25 mouse cellular contexts compared by ENCODE assay signal in genomic region chr1:90962526-90962925, GRCm38 (mm10). TPM values are rescaled to one million over a fixed set of nuclear protein-coding genes. Genes with fewer than 3 reads are reported as not detected.
A peak's percentile ranks its signal among the peaks of the same experiment; 100 is the strongest.
DNase-seq lines count a peak whose midpoint lies in the region; ATAC-seq and TF ChIP-seq lines count a peak whose summit lies in the region.
"Had no signal": no experiment of that assay in that cellular context is flagged by ENCODE, and none has a peak within 500 bp of the region (broad histone marks: within the 10 kb centered on the region; RNA-seq: fewer than 3 reads in every experiment).

No protein-coding gene starts in this region.

- no peaks in the 10 kb centered on the region for H3K9me3 ChIP-seq in lung, embryonic 15.5 days
- no peaks in the 10 kb centered on the region for H3K9me3 ChIP-seq in kidney, postnatal 0 days (replicated peaks; ENCODE audit: low read length)
- H3K9me3 ChIP-seq: heart, embryonic 15.5 days; midbrain, embryonic 12.5 days had no signal

- H3K4me3 ChIP-seq in lung, embryonic 15.5 days, result no peak overlapping the region
- H3K4me3 ChIP-seq in kidney, postnatal 0 days (replicated peaks; ENCODE audit: low read depth, low read length), result no peak overlapping the region
- H3K4me3 ChIP-seq: heart, adult 2 months; heart, embryonic 15.5 days; midbrain, embryonic 12.5 days had no signal

- 30% methylated on average over 4 of the region's 4 CpGs for WGBS in lung, embryonic 15.5 days
- 45% methylated on average over 4 of the region's 4 CpGs for WGBS in kidney, postnatal 0 days

- H3K4me1 ChIP-seq in lung, embryonic 15.5 days, result peaks cover 14% of the 10 kb centered on the region
- 0 out of 2 replicates have a peak, but pooled peaks cover 8% of the 10 kb centered on the region for H3K4me1 ChIP-seq in kidney, postnatal 0 days (replicated peaks; ENCODE audit: insufficient read depth, low read length)

- peak overlapping the region; percentile 25; the same call in 1 of the 2 replicates for H3K27ac ChIP-seq in lung, embryonic 15.5 days
- peak overlapping the region; percentile 68; the same call in 1 of the 2 replicates for H3K27ac ChIP-seq in kidney, postnatal 0 days
- H3K27ac ChIP-seq: heart, adult 2 months; midbrain, embryonic 12.5 days had no signal

- no peak overlapping the region for H3K9ac ChIP-seq in lung, embryonic 15.5 days
- H3K9ac ChIP-seq in kidney, postnatal 0 days (ENCODE audit: low read depth, low read length), result 0 out of 2 replicates have a peak overlapping the region, but pooled peaks have one; percentile 1
- H3K9ac ChIP-seq: forebrain, postnatal 0 days; heart, embryonic 15.5 days; midbrain, embryonic 12.5 days had no signal

- DNase-seq in kidney, adult 9 months, result peak; percentile 37
- DNase-seq in kidney, adult 18-20 months, result no peak
- no peak for DNase-seq in lung, postnatal 4 days
- DNase-seq in kidney, postnatal 0 days (ENCODE audit: low spot score), result no peak
- DNase-seq in yolk sac, embryonic 10.5 days (ENCODE audit: low spot score), result peak; percentile 68
- DNase-seq: adrenal gland, adult 2 months; cerebellum, adult 11 months; cerebellum, postnatal 10 days; gastrocnemius, postnatal 36 days; heart, adult 2 months; heart, postnatal 36 days had no signal

- peaks cover 6% of the 10 kb centered on the region; the same call in 1 of the 2 replicates for H3K27me3 ChIP-seq in lung, embryonic 15.5 days
- no peaks in the 10 kb centered on the region for H3K27me3 ChIP-seq in kidney, postnatal 0 days (ENCODE audit: insufficient read depth, low read length)

- no peak for TF ChIP-seq CTCF in kidney, postnatal 0 days (IDR thresholded peaks at IDR 0.05; ENCODE audit: low read depth)

- H3K4me2 ChIP-seq in lung, embryonic 15.5 days, result no peak overlapping the region
- H3K4me2 ChIP-seq in kidney, postnatal 0 days (ENCODE audit: low read length), result no peak overlapping the region
- H3K4me2 ChIP-seq: heart, embryonic 15.5 days; liver, embryonic 11.5 days; midbrain, embryonic 12.5 days had no signal

- H3K36me3 ChIP-seq in lung, embryonic 15.5 days, result no peaks in the 10 kb centered on the region
- H3K36me3 ChIP-seq in kidney, postnatal 0 days (ENCODE audit: insufficient read depth, low read length), result no peaks in the 10 kb centered on the region
- H3K36me3 ChIP-seq: heart, embryonic 15.5 days; midbrain, embryonic 12.5 days had no signal

- ATAC-seq in lung, embryonic 15.5 days (ENCODE audit: borderline replicate concordance, extremely low read depth, low FRiP score, low TSS enrichment), result no peak
- ATAC-seq in kidney, postnatal 0 days (replicated peaks; ENCODE audit: low FRiP score, low read depth), result peak; percentile 12; the same call in 1 of the 2 replicates
- ATAC-seq in frontal cortex, adult (ENCODE audit: low TSS enrichment), result no peak

RNA-seq across cellular contexts. Expression of gene Rab17, which starts 6.9 kb away (rescaled TPM):
- 3.1 and 3.8 TPM in 2 replicates for polyA plus RNA-seq in lung, embryonic 15.5 days (2015; fragmentation: Nextera tagmentation; extraction: Ambion mirVana)
- 21.3 and 23.3 TPM in 2 replicates for polyA plus RNA-seq in kidney, postnatal 0 days (2015; fragmentation: Nextera tagmentation; extraction: Ambion mirVana)
- polyA plus RNA-seq: forebrain, embryonic 11.5 days; forebrain, postnatal 0 days; midbrain, embryonic 12.5 days had no signal

RNA-seq across cellular contexts. Expression of gene Prlh, which starts 9.6 kb away (rescaled TPM):
- polyA plus RNA-seq in lung, embryonic 15.5 days (2015; fragmentation: Nextera tagmentation; extraction: Ambion mirVana), result not detected in 2 replicates
- polyA plus RNA-seq in kidney, postnatal 0 days (2015; fragmentation: Nextera tagmentation; extraction: Ambion mirVana), result not detected in 2 replicates
- polyA plus RNA-seq: adrenal gland, adult 2 months; C2C12; cortical plate, adult 2 months; embryonic facial prominence, embryonic 11.5 days; forebrain, embryonic 11.5 days; forebrain, postnatal 0 days; heart, adult 2 months; heart, embryonic 15.5 days; hindbrain, embryonic 16.5 days; limb, embryonic 11.5 days; liver, embryonic 11.5 days; lung, postnatal 0 days; midbrain, embryonic 12.5 days; testis, adult 2 months had no signal

RNA-seq across cellular contexts. Expression of gene Lrrfip1, which starts 36.0 kb away (rescaled TPM):
- 54.8 and 60.6 TPM in 2 replicates for polyA plus RNA-seq in lung, embryonic 15.5 days (2015; fragmentation: Nextera tagmentation; extraction: Ambion mirVana)
- 46.3 and 56.9 TPM in 2 replicates for polyA plus RNA-seq in kidney, postnatal 0 days (2015; fragmentation: Nextera tagmentation; extraction: Ambion mirVana)

RNA-seq across cellular contexts. Expression of gene Mlph, which starts 47.6 kb away (rescaled TPM):
- 0.59 and 1.3 TPM in 2 replicates for polyA plus RNA-seq in lung, embryonic 15.5 days (2015; fragmentation: Nextera tagmentation; extraction: Ambion mirVana)
- polyA plus RNA-seq in kidney, postnatal 0 days (2015; fragmentation: Nextera tagmentation; extraction: Ambion mirVana), result 0.34 and 0.93 TPM in 2 replicates
- polyA plus RNA-seq: liver, embryonic 11.5 days had no signal

Comparison
In these comparisons a context has a peak if more than half of its experiments do, and no peak if none do; other contexts are left out.
1. DNase-seq: peak in kidney, adult 9 months (single experiment) and yolk sac, embryonic 10.5 days (single experiment); none in kidney, adult 18-20 months (single experiment), lung, postnatal 4 days (0 of 2) and kidney, postnatal 0 days (single experiment).